Mouse (Mus musculus) heart, embryonic 14.5 days (tissue): ENCODE measurements around the gene Syt7. TPM values are rescaled to one million over a fixed set of nuclear protein-coding genes. Genes with fewer than 3 reads are reported as not detected.

Experiments used
- polyA plus RNA-seq: library from polyadenylated mRNA; unstranded; fragments of >200 nt; fragmentation: Nextera tagmentation; extraction: Ambion mirVana; gene quantifications from 2 replicates; pipeline ENCODE4 v1.2.1, GENCODE M21; 2014

The Syt7 gene
- polyA plus RNA-seq, 1 experiment from 2014 or later = 0.92 TPM

Other genes with a start within 250 kb of the Syt7 start
- gene Fads1, start 206.2 kb upstream of the Syt7 start, polyA plus RNA-seq = 39.8 and 44.2 TPM in 2 replicates
- 458 and 491 TPM in 2 replicates for gene Tmem258, start 185.1 kb upstream of the Syt7 start, polyA plus RNA-seq
- 36.7 and 37.6 TPM in 2 replicates for gene Fen1, start 184.9 kb upstream of the Syt7 start, polyA plus RNA-seq
- 7.8 and 10.8 TPM in 2 replicates for gene Myrf, start 148.3 kb upstream of the Syt7 start, polyA plus RNA-seq
- gene Dagla, start 84.2 kb upstream of the Syt7 start, polyA plus RNA-seq = 0.65 and 0.82 TPM in 2 replicates
- gene Lrrc10b, start 68.4 kb downstream of the Syt7 start, polyA plus RNA-seq = 0.09 and 0.22 TPM in 2 replicates
- not detected in 2 replicates for gene Ppp1r32, start 93.8 kb downstream of the Syt7 start, polyA plus RNA-seq
- 31.7 and 34.9 TPM in 2 replicates for gene Cpsf7, start 136.2 kb downstream of the Syt7 start, polyA plus RNA-seq
- 52.2 and 54.0 TPM in 2 replicates for gene Sdhaf2, start 137.1 kb downstream of the Syt7 start, polyA plus RNA-seq
- 19.3 and 26.0 TPM in 2 replicates for gene Tmem216, start 167.1 kb downstream of the Syt7 start, polyA plus RNA-seq
- gene Cyb561a3, start 188.1 kb downstream of the Syt7 start, polyA plus RNA-seq = 19.2 and 19.9 TPM in 2 replicates
- 26.5 and 27.6 TPM in 2 replicates for gene Tmem138, start 188.3 kb downstream of the Syt7 start, polyA plus RNA-seq
- gene Ddb1, start 216.2 kb downstream of the Syt7 start, polyA plus RNA-seq = 251 and 258 TPM in 2 replicates
- 8.6 and 11.2 TPM in 2 replicates for gene Tkfc, start 216.6 kb downstream of the Syt7 start, polyA plus RNA-seq
- 0.36 and 0.51 TPM in 2 replicates for gene Vwce, start 245.1 kb downstream of the Syt7 start, polyA plus RNA-seq